Mouse (Mus musculus): ENCODE results near the gene Ddx41.

- TF ChIP-seq POLR2A (IDR thresholded peaks at IDR 0.05; ENCODE audit: borderline replicate concordance, extremely low read depth, low read depth, low read length) = no peak
- no peak for TF ChIP-seq CTCF (IDR thresholded peaks at IDR 0.05; ENCODE audit: insufficient read depth, low read length)
Measured at GRCm38 (mm10) chr13:55519606-55520005, 16.9 kb downstream of the Ddx41 start.

All from lung, adult 2 months (tissue).